ENCODE assay signal across 13 mouse cellular contexts in genomic region chr15:7146529-7146928, GRCm38 (mm10). TPM values are rescaled to one million over a fixed set of nuclear protein-coding genes. Genes with fewer than 3 reads are reported as not detected.
DNase-seq lines count a peak whose midpoint lies in the region; ATAC-seq and TF ChIP-seq lines count a peak whose summit lies in the region.
"Had no signal": no experiment of that assay in that cellular context is flagged by ENCODE, and none has a peak within 500 bp of the region (broad histone marks: within the 10 kb centered on the region; RNA-seq: fewer than 3 reads in every experiment).

No protein-coding gene starts in this region.

- no peak overlapping the region for H3K4me3 ChIP-seq in lung, postnatal 0 days (ENCODE audit: low read depth, low read length)
- H3K4me3 ChIP-seq: heart, embryonic 13.5 days; lung, embryonic 15.5 days; myocyte had no signal

- H3K4me2 ChIP-seq in lung, postnatal 0 days (replicated peaks; ENCODE audit: low read depth, low read length), result no peak overlapping the region
- H3K4me2 ChIP-seq: heart, embryonic 13.5 days had no signal

- ATAC-seq in lung, postnatal 0 days, result peak; percentile 44; the same call in 1 of the 2 replicates

- no peaks in the 10 kb centered on the region for H3K27me3 ChIP-seq in lung, postnatal 0 days (replicated peaks; ENCODE audit: insufficient read depth, low read length)
- H3K27me3 ChIP-seq: heart, embryonic 13.5 days; lung, embryonic 15.5 days had no signal

- TF ChIP-seq POLR2A in brain, embryonic 14.5 days (IDR thresholded peaks at IDR 0.05; ENCODE audit: borderline replicate concordance, extremely low read depth, insufficient read depth, insufficient read length, poor library complexity, severe bottlenecking), result no peak

- no peaks in the 10 kb centered on the region for H3K36me3 ChIP-seq in lung, postnatal 0 days (ENCODE audit: insufficient read depth, low read length)
- H3K36me3 ChIP-seq: heart, embryonic 13.5 days; lung, embryonic 15.5 days had no signal

- TF ChIP-seq EP300 in lung, postnatal 0 days (IDR thresholded peaks at IDR 0.05), result no peak

- 0 out of 2 replicates have a peak overlapping the region, but pooled peaks have one; percentile 20 for H3K27ac ChIP-seq in lung, postnatal 0 days (ENCODE audit: low read length)
- H3K27ac ChIP-seq: heart, embryonic 13.5 days; kidney, postnatal 0 days had no signal

- TF ChIP-seq CTCF in brain, embryonic 14.5 days (IDR thresholded peaks at IDR 0.05; ENCODE audit: borderline replicate concordance, extremely low read depth, insufficient read depth, insufficient read length), result no peak
- TF ChIP-seq CTCF in lung, postnatal 0 days (IDR thresholded peaks at IDR 0.05), result no peak

- H3K9me3 ChIP-seq in lung, postnatal 0 days (ENCODE audit: low read length), result no peaks in the 10 kb centered on the region
- H3K9me3 ChIP-seq: heart, embryonic 13.5 days; lung, embryonic 15.5 days had no signal

- 35% methylated on average over 8 of the region's 8 CpGs for WGBS in lung, postnatal 0 days

- peaks cover 24% of the 10 kb centered on the region for H3K4me1 ChIP-seq in lung, postnatal 0 days (ENCODE audit: insufficient read depth, low read depth, low read length)

- DNase-seq in heart, adult 11 months, result peak; percentile 92
- DNase-seq in heart, postnatal 4 days, result no peak
- DNase-seq in brain, embryonic 14.5 days (ENCODE audit: low read depth), result peak; percentile 69
- DNase-seq in kidney, postnatal 14 days, result peak; percentile 84
- peak; percentile 41 for DNase-seq in lung, postnatal 0 days (ENCODE audit: low spot score)
- DNase-seq in spleen, postnatal 10 days (ENCODE audit: low spot score in 2 of 2), result no peak
- DNase-seq in thymus, postnatal 25 days, result no peak
- DNase-seq in thymus, postnatal 14 days, result no peak
- DNase-seq: cerebellum, adult 2 months had no signal

- H3K9ac ChIP-seq in lung, postnatal 0 days (replicated peaks; ENCODE audit: low read depth), result no peak overlapping the region
- H3K9ac ChIP-seq: heart, embryonic 13.5 days; lung, embryonic 15.5 days had no signal

RNA-seq across cellular contexts. Expression of gene Lifr, which starts 56.1 kb away (rescaled TPM):
- total RNA-seq in heart, postnatal 4 days (2021), result 10 to 100 TPM; 41.2 to 42.6 TPM
- polyA plus RNA-seq in brain, embryonic 14.5 days (2012; rRNA removed), result 3.1 and 11.8 TPM in 2 replicates
- 29.7 and 35.5 TPM in 2 replicates for polyA plus RNA-seq in lung, postnatal 0 days (2015; fragmentation: Nextera tagmentation; extraction: Ambion mirVana)

Comparison
In these comparisons a context has a peak if more than half of its experiments do, and no peak if none do; other contexts are left out.
1. DNase-seq: peak in heart, adult 11 months (single experiment), brain, embryonic 14.5 days (single experiment), kidney, postnatal 14 days (single experiment) and lung, postnatal 0 days (single experiment); none in heart, postnatal 4 days (single experiment), spleen, postnatal 10 days (0 of 2), thymus, postnatal 25 days (single experiment) and thymus, postnatal 14 days (single experiment).